Mouse (Mus musculus) hindbrain, embryonic 11.5 days (tissue): ENCODE data around the gene Rab6b. TPM values are rescaled to one million over a fixed set of nuclear protein-coding genes. Genes with fewer than 3 reads are reported as not detected.
A peak's percentile ranks its signal among the peaks of the same experiment; 100 is the strongest.
"Not testable (repeated sequence)": the region's sequence is repeated elsewhere in the genome, so short reads cannot be mapped to it uniquely, and the experiment has no call there.

Experiments
- ATAC-seq: fragments of 200-750 bp; cut with Nextera tagmentation; 2 replicates; pipeline ENCODE4 v1.8.0; 2017; ENCODE audit warnings: mild to moderate bottlenecking, moderate TSS enrichment, moderate library complexity; ENCODE audit not compliant: low FRiP score
- DNase-seq: peaks from one replicate; pipeline ENCODE4 v3.0.0-alpha.2; 2015; ENCODE audit warnings: low spot score
- H3K27ac ChIP-seq: fragments of 300-500 bp; sonication (generic); 2 replicates; pipeline ENCODE4 v1.5.1; 2014; ENCODE audit warnings: mild to moderate bottlenecking, low read depth, low read length
- H3K27me3 ChIP-seq: fragments of 300-500 bp; sonication (generic); 2 replicates; pipeline ENCODE4 v1.6.1; 2014; ENCODE audit warnings: mild to moderate bottlenecking, low read length, moderate library complexity, mixed read lengths; ENCODE audit not compliant: control insufficient read depth, insufficient read depth
- H3K36me3 ChIP-seq: fragments of 300-500 bp; sonication (generic); 2 replicates; pipeline ENCODE4 v1.6.1; 2014; ENCODE audit warnings: mild to moderate bottlenecking, low read length, moderate library complexity, mixed read lengths; ENCODE audit not compliant: control insufficient read depth, insufficient read depth
- H3K4me1 ChIP-seq: fragments of 300-500 bp; sonication (generic); replicated peaks from 2 replicates; pipeline ENCODE4 v1.6.1; 2014; ENCODE audit warnings: low read length, mixed read lengths; ENCODE audit not compliant: control insufficient read depth, insufficient read depth
- H3K4me2 ChIP-seq: fragments of 300-500 bp; sonication (generic); replicated peaks from 2 replicates; pipeline ENCODE4 v1.6.1; 2014; ENCODE audit warnings: mild to moderate bottlenecking, low read depth, low read length
- H3K4me3 ChIP-seq: fragments of 300-500 bp; sonication (generic); 2 replicates; pipeline ENCODE4 v1.5.1; 2014; ENCODE audit warnings: low read depth, low read length
- H3K9ac ChIP-seq: fragments of 300-500 bp; sonication (generic); 2 replicates; pipeline ENCODE4 v1.6.1; 2014; ENCODE audit warnings: low read depth, low read length
- H3K9me3 ChIP-seq: fragments of 300-500 bp; sonication (generic); 2 replicates; pipeline ENCODE4 v1.6.1; 2016; ENCODE audit warnings: low read length; ENCODE audit not compliant: control insufficient read depth
- WGBS: fragments of 180-500 bp; shearing (Covaris S2); extraction: QIAGEN DNeasy Blood & Tissue Kit; methylation state at CpG from one replicate; pipeline ENCODE4 v1.1.7; 2014; 5-methylcytosine and 5-hydroxymethylcytosine counted together
- polyA plus RNA-seq: library from polyadenylated mRNA; unstranded; fragments of >200 nt; fragmentation: Nextera tagmentation; extraction: Ambion mirVana; gene quantifications from 2 replicates; pipeline ENCODE4 v1.2.1, GENCODE M21; 2014

Rab6b gene
- polyA plus RNA-seq, 1 experiment from 2014 or later: 24.1 TPM

- WGBS: 81% methylated on average over 9 of the region's 9 CpGs
- Histone ChIP-seq H3K9me3 (no peaks in the 10 kb centered on the region), H3K27me3 (no peaks in the 10 kb centered on the region), H3K36me3 (no peaks in the 10 kb centered on the region), H3K4me1 (no peaks in the 10 kb centered on the region), H3K4me3 (no peak overlapping the region), H3K9ac (no peak overlapping the region), H3K4me2 (no peak overlapping the region), H3K27ac (no peak overlapping the region)
- ATAC-seq: no peak
- DNase-seq: no peak
Measured at GRCm38 (mm10) chr9:103090116-103090875, 21.3 kb upstream of the Rab6b start.

DNA sequence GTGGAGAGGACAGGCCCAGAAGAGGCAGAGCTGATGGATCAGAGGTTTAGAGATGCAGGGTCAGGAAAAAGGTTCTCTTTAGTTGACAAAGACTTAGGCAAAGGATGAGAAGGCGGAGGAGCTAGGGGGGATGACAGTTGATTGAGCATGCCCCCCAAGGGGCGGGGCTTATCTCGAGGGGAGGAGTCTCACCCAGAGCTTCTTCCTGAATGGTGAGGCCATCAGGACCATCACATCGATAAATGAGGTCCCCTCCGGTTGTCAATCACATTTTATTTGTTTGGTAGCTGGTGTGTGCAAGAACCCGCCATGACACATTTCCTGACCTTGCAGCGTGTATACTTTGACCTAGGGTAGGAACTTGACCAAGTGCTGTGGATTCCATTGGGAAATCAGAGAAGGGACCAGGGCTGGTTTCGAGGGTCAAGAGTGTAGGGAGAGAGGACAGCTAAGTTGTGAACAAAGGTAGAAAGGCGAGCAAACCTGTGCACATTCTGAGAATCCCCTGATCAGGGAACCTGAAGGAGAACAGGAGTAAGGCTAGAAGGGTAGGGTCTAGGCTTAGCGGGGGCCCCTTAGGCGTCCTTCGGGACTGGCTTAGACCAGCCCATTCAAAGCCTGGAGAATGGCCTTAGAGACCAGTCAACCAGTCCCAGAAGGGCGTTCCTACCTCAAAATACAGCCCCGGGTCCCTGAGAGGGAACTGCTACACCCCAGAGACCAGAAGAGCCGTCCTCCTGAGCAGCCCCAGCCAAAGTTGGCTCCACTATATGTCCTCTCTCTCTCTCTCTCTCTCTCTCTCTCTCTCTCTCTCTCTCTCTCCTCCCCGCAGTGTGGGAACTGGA is 20.3 kb upstream of the Rab6b start:
- DNase-seq (no peak), ATAC-seq (no peak)
- no peaks in the 10 kb centered on the region for H3K9me3 ChIP-seq
- no peak overlapping the region for H3K4me3 ChIP-seq
- no peak overlapping the region for H3K9ac ChIP-seq
- H3K27me3 ChIP-seq: no peaks in the 10 kb centered on the region
- no peak overlapping the region for H3K4me2 ChIP-seq
- no peaks in the 10 kb centered on the region for H3K4me1 ChIP-seq
- H3K36me3 ChIP-seq: no peaks in the 10 kb centered on the region
- H3K27ac ChIP-seq: no peak overlapping the region
- WGBS: 86% methylated on average over 16 of the region's 16 CpGs

DNA sequence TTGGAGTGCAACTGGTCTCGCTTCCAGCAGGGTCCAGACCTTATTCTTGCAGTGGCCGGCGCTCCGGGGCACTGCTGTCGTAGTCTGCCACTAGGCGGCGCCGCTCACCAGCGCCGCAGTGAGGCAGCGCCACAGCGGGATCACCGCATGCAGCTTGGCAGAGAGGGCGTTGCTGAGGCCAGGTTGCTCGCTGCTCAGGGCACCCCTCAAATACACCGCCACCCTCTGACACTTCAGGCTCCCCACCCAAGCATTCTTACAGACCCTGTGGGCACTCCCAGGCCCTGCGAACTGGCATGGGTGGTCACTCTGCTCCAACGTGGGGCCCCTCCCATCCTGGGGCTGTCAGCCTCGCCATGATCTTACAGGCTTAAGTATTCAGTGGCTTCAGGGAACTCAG is 19.3 kb upstream of the Rab6b start:
- H3K4me3 ChIP-seq: peak overlapping the region; percentile 29
- H3K27me3 ChIP-seq: no peaks in the 10 kb centered on the region
- no peaks in the 10 kb centered on the region for H3K4me1 ChIP-seq
- no peaks in the 10 kb centered on the region for H3K9me3 ChIP-seq
- 0% methylated on average over 19 of the region's 19 CpGs for WGBS
- ATAC-seq: peak; percentile 84
- H3K27ac ChIP-seq: no peak overlapping the region
- H3K36me3 ChIP-seq: no peaks in the 10 kb centered on the region
- DNase-seq: peak; percentile 94
- peak overlapping the region; percentile 24 for H3K9ac ChIP-seq
- peak overlapping the region; percentile 58 for H3K4me2 ChIP-seq

DNA sequence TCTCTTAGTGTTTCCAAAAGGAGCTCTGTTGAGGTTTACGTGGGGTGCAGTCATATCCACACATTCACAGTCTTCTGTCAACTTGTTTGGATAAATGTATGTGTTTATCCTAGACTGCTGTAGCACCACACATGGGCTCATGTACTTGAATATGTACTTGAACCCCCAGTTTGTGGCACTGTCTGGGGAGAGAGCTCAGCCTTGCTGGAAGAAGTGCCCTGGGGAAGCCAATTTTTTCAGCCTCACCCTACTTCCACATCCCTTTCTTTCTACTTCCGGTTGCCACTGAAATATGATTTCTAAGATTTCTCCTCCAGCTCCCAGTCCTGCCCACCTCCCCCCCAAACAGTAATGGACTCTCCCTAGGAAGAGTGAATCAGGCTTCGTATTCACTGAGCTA is 17.9 kb upstream of the Rab6b start:
- Histone ChIP-seq H3K4me2 (no peak overlapping the region), H3K4me1 (no peaks in the 10 kb centered on the region), H3K36me3 (no peaks in the 10 kb centered on the region), H3K9me3 (no peaks in the 10 kb centered on the region), H3K9ac (no peak overlapping the region), H3K27ac (no peak overlapping the region), H3K4me3 (no peak overlapping the region), H3K27me3 (no peaks in the 10 kb centered on the region)
- DNase-seq (no peak), ATAC-seq (no peak)
- 91% methylated on average over 3 of the region's 3 CpGs for WGBS

DNA sequence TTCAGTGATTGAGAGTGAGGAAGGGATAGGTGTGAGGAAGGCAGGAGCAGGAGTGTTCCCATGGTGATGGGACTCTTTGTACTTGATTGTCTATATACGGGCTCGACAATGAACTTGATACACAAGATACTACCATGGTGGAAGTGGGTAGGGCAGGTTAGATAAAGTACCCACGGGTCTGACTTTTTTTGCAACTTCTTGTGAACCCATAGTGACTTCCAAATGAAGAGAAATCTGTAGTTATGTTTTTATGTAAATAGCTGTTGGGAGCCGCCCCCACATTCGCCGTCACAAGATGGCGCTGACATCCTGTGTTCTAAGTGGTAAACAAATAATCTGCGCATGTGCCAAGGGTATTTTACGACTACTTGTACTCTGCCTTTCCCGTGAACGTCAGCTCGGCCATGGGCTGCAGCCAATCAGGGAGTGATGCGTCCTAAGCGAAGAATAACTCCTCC is 3.2 kb upstream of the Rab6b start:
- ATAC-seq (peak; percentile 63; the same call in 1 of the 2 replicates), DNase-seq (peak; percentile 69)
- 14% methylated on average over 7 of the region's 14 CpGs for WGBS
- H3K4me1 ChIP-seq, H3K27me3 ChIP-seq, H3K36me3 ChIP-seq, H3K9me3 ChIP-seq, H3K27ac ChIP-seq: not testable (repeated sequence)
- peak overlapping the region; percentile 24 for H3K4me3 ChIP-seq
- 0 out of 2 replicates have a peak overlapping the region, but pooled peaks have one; percentile 17 for H3K9ac ChIP-seq
- H3K4me2 ChIP-seq: peak overlapping the region; percentile 28; the same call in 1 of the 2 replicates

- WGBS: 41% methylated on average over 18 of the region's 18 CpGs
- peak overlapping the region; percentile 40 for H3K9ac ChIP-seq
- ATAC-seq (no peak), DNase-seq (no peak)
- no peaks in the 10 kb centered on the region for H3K36me3 ChIP-seq
- H3K4me2 ChIP-seq: peak overlapping the region; percentile 41
- peaks cover 3% of the 10 kb centered on the region; the same call in 1 of the 2 replicates for H3K27me3 ChIP-seq
- H3K4me3 ChIP-seq: peak overlapping the region; percentile 31
- no peak overlapping the region for H3K27ac ChIP-seq
- H3K9me3 ChIP-seq: no peaks in the 10 kb centered on the region
- H3K4me1 ChIP-seq: peaks cover 2% of the 10 kb centered on the region; the same call in 1 of the 2 replicates
Measured at GRCm38 (mm10) chr9:103108943-103109670, 2.5 kb upstream of the Rab6b start.

DNA sequence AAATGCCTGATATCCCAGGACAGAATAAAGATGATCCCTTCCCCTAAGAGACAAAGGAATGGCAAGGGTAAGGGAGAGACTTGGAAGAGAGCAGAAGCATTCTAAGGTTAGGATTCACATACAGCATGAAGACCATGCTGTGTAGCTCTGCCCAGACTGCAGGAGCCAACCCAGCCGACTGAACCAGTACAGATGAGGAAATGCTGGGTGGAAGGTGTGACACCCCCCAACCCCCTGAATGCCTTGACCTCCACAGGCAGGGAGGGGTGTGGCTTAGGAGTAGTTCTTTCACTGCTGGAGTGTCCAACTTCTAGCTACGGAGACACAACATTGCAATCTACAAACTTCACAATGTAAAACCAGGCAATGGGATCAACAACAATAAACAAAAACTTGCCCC is 1.7 kb upstream of the Rab6b start:
- H3K27ac ChIP-seq: no peak overlapping the region
- H3K4me3 ChIP-seq: no peak overlapping the region
- whole genome bisulfite sequencing: 63% methylated on average over 2 of the region's 2 CpGs
- no peak for ATAC-seq
- peaks cover 6% of the 10 kb centered on the region for H3K4me1 ChIP-seq
- no peak overlapping the region for H3K9ac ChIP-seq
- H3K27me3 ChIP-seq: peaks cover 3% of the 10 kb centered on the region; the same call in 1 of the 2 replicates
- H3K36me3 ChIP-seq: no peaks in the 10 kb centered on the region
- no peaks in the 10 kb centered on the region for H3K9me3 ChIP-seq
- H3K4me2 ChIP-seq: no peak overlapping the region
- DNase-seq: no peak

DNA sequence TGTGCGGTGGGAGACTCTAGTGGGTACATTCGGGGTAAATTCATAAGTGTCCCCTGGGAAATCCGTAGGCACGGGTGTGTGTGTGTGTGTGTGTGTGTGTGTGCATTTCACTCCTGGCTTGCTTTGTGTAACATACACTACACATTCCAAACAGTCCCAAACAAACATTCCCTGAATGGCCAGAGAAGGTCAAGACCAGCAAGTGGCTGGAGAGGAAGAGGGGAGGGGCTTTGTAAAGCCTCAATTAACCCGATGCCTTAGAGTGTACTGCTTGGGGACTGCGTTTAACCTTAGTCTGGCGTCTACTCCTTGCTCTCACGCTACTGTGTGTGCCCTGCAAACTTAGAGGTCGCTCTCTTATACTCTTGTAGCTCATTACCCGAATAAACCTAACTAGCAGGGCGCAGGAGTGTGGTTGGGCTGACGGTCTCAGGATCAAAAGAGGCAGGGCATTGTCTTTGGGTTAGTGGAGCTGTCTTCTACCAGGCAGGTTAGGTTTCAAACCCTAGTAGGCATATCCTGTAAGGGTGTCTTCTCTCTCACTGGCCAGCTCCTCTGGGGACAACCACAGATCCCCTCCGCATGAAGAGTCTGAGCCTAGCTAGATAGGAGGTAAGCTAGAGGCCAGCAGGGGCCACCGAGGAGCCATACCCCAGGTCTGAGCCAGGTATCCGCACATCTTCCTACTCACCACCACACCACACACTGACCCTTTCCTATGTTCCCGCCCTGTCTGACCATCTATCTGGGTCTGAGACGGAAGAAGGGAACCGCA is 673 bp upstream of the Rab6b start:
- H3K36me3 ChIP-seq: no peaks in the 10 kb centered on the region
- peaks cover 3% of the 10 kb centered on the region; the same call in 1 of the 2 replicates for H3K27me3 ChIP-seq
- peak; percentile 41 for ATAC-seq
- H3K9ac ChIP-seq: peak overlapping the region; percentile 93
- peak overlapping the region; percentile 90 for H3K27ac ChIP-seq
- peak overlapping the region; percentile 86 for H3K4me2 ChIP-seq
- 18% methylated on average over 18 of the region's 18 CpGs for WGBS
- H3K4me1 ChIP-seq: peaks cover 9% of the 10 kb centered on the region
- H3K4me3 ChIP-seq: peak overlapping the region; percentile 89
- H3K9me3 ChIP-seq: no peaks in the 10 kb centered on the region
- DNase-seq: peak; percentile 50
